Mouse (Mus musculus): ENCODE data around the gene Anks6. TPM values are rescaled to one million over a fixed set of nuclear protein-coding genes. Genes with fewer than 3 reads are reported as not detected.

Anks6 gene
- polyA plus RNA-seq, 1 experiment = 0.92 TPM

- Histone ChIP-seq H3K4me3 (replicated peaks; ENCODE audit: control insufficient read depth, low read depth, low read length) (no peak overlapping the region), H3K27ac (ENCODE audit: control insufficient read depth, insufficient read depth, low read depth, low read length, poor library complexity) (no peak overlapping the region), H3K4me1 (ENCODE audit: control insufficient read depth, insufficient read depth, low read length) (no peaks in the 10 kb centered on the region)
- 11% methylated on average over 29 of the region's 29 CpGs for WGBS
- TF ChIP-seq CTCF (IDR thresholded peaks at IDR 0.05; ENCODE audit: control insufficient read depth, insufficient read depth, low read length) = no peak
Observed at GRCm38 (mm10) chr4:46990281-46991015, 66.8 kb downstream of the Anks6 start.

GRCm38 (mm10) chr4:46989842-46990241 is 67.4 kb downstream of the Anks6 start:
- TF ChIP-seq CTCF (IDR thresholded peaks at IDR 0.05; ENCODE audit: control insufficient read depth, insufficient read depth, low read length) (no peak), POLR2A (IDR thresholded peaks at IDR 0.05; ENCODE audit: borderline replicate concordance, control insufficient read depth, low read depth, low read length) (no peak)
- Histone ChIP-seq H3K27ac (ENCODE audit: control insufficient read depth, insufficient read depth, low read depth, low read length, poor library complexity) (no peak overlapping the region), H3K4me1 (ENCODE audit: control insufficient read depth, insufficient read depth, low read length) (no peaks in the 10 kb centered on the region), H3K4me3 (replicated peaks; ENCODE audit: control insufficient read depth, low read depth, low read length) (no peak overlapping the region)
- 7% methylated on average over 17 of the region's 17 CpGs for WGBS

GRCm38 (mm10) chr4:46988824-46989223 is 68.4 kb downstream of the Anks6 start:
- 82% methylated on average over 4 of the region's 4 CpGs for WGBS
- TF ChIP-seq CTCF (IDR thresholded peaks at IDR 0.05; ENCODE audit: control insufficient read depth, insufficient read depth, low read length) (no peak), POLR2A (IDR thresholded peaks at IDR 0.05; ENCODE audit: borderline replicate concordance, control insufficient read depth, low read depth, low read length) (no peak)

GRCm38 (mm10) chr4:46988257-46988656 is 69.0 kb downstream of the Anks6 start:
- 64% methylated on average over 3 of the region's 3 CpGs for WGBS
- H3K4me1 ChIP-seq (ENCODE audit: control insufficient read depth, insufficient read depth, low read length) = no peaks in the 10 kb centered on the region
- no peak overlapping the region for H3K4me3 ChIP-seq (replicated peaks; ENCODE audit: control insufficient read depth, low read depth, low read length)
- TF ChIP-seq CTCF (IDR thresholded peaks at IDR 0.05; ENCODE audit: control insufficient read depth, insufficient read depth, low read length) (no peak), POLR2A (IDR thresholded peaks at IDR 0.05; ENCODE audit: borderline replicate concordance, control insufficient read depth, low read depth, low read length) (no peak)
- no peak overlapping the region for H3K27ac ChIP-seq (ENCODE audit: control insufficient read depth, insufficient read depth, low read depth, low read length, poor library complexity)

More at GRCm38 (mm10) chr4:46988824-46989223, 68.4 kb downstream of the Anks6 start:
- Histone ChIP-seq H3K27ac (ENCODE audit: control insufficient read depth, insufficient read depth, low read depth, low read length, poor library complexity) (no peak overlapping the region), H3K4me1 (ENCODE audit: control insufficient read depth, insufficient read depth, low read length) (no peaks in the 10 kb centered on the region), H3K4me3 (replicated peaks; ENCODE audit: control insufficient read depth, low read depth, low read length) (no peak overlapping the region)

GRCm38 (mm10) chr4:46987809-46988208 is 69.4 kb downstream of the Anks6 start:
- TF ChIP-seq POLR2A (IDR thresholded peaks at IDR 0.05; ENCODE audit: borderline replicate concordance, control insufficient read depth, low read depth, low read length) (no peak), CTCF (IDR thresholded peaks at IDR 0.05; ENCODE audit: control insufficient read depth, insufficient read depth, low read length) (no peak)
- no peak overlapping the region for H3K4me3 ChIP-seq (replicated peaks; ENCODE audit: control insufficient read depth, low read depth, low read length)
- WGBS = 76% methylated on average over 6 of the region's 6 CpGs
- no peaks in the 10 kb centered on the region for H3K4me1 ChIP-seq (ENCODE audit: control insufficient read depth, insufficient read depth, low read length)
- H3K27ac ChIP-seq (ENCODE audit: control insufficient read depth, insufficient read depth, low read depth, low read length, poor library complexity) = no peak overlapping the region

- H3K4me3 ChIP-seq (replicated peaks; ENCODE audit: control insufficient read depth, low read depth, low read length) = no peak overlapping the region
- TF ChIP-seq POLR2A (IDR thresholded peaks at IDR 0.05; ENCODE audit: borderline replicate concordance, control insufficient read depth, low read depth, low read length) (no peak), CTCF (IDR thresholded peaks at IDR 0.05; ENCODE audit: control insufficient read depth, insufficient read depth, low read length) (no peak)
- no peak overlapping the region for H3K27ac ChIP-seq (ENCODE audit: control insufficient read depth, insufficient read depth, low read depth, low read length, poor library complexity)
- H3K4me1 ChIP-seq (ENCODE audit: control insufficient read depth, insufficient read depth, low read length) = no peaks in the 10 kb centered on the region
Observed at GRCm38 (mm10) chr4:46986054-46986453, 71.2 kb downstream of the Anks6 start.

GRCm38 (mm10) chr4:46982912-46983311 is 74.3 kb downstream of the Anks6 start:
- no peaks in the 10 kb centered on the region for H3K4me1 ChIP-seq (ENCODE audit: control insufficient read depth, insufficient read depth, low read length)
- no peak for TF ChIP-seq POLR2A (IDR thresholded peaks at IDR 0.05; ENCODE audit: borderline replicate concordance, control insufficient read depth, low read depth, low read length)
- TF ChIP-seq CTCF (IDR thresholded peaks at IDR 0.05; ENCODE audit: control insufficient read depth, insufficient read depth, low read length) = no peak
- 62% methylated on average over 5 of the region's 5 CpGs for WGBS
- H3K4me3 ChIP-seq (replicated peaks; ENCODE audit: control insufficient read depth, low read depth, low read length) = no peak overlapping the region
- H3K27ac ChIP-seq (ENCODE audit: control insufficient read depth, insufficient read depth, low read depth, low read length, poor library complexity) = no peak overlapping the region

- Histone ChIP-seq H3K4me3 (replicated peaks; ENCODE audit: control insufficient read depth, low read depth, low read length) (no peak overlapping the region), H3K4me1 (ENCODE audit: control insufficient read depth, insufficient read depth, low read length) (no peaks in the 10 kb centered on the region), H3K27ac (ENCODE audit: control insufficient read depth, insufficient read depth, low read depth, low read length, poor library complexity) (no peak overlapping the region)
- TF ChIP-seq POLR2A (IDR thresholded peaks at IDR 0.05; ENCODE audit: borderline replicate concordance, control insufficient read depth, low read depth, low read length) (no peak), CTCF (IDR thresholded peaks at IDR 0.05; ENCODE audit: control insufficient read depth, insufficient read depth, low read length) (no peak)
- WGBS = 76% methylated on average over 4 of the region's 4 CpGs
Observed at GRCm38 (mm10) chr4:46982094-46982493, 75.1 kb downstream of the Anks6 start.

GRCm38 (mm10) chr4:46978371-46978770 is 78.9 kb downstream of the Anks6 start:
- Histone ChIP-seq H3K4me3 (replicated peaks; ENCODE audit: control insufficient read depth, low read depth, low read length) (no peak overlapping the region), H3K27ac (ENCODE audit: control insufficient read depth, insufficient read depth, low read depth, low read length, poor library complexity) (no peak overlapping the region), H3K4me1 (ENCODE audit: control insufficient read depth, insufficient read depth, low read length) (no peaks in the 10 kb centered on the region)
- peak; percentile 37; the same call in 1 of the 2 replicates for TF ChIP-seq CTCF (IDR thresholded peaks at IDR 0.05; ENCODE audit: control insufficient read depth, insufficient read depth, low read length)
- no peak for TF ChIP-seq POLR2A (IDR thresholded peaks at IDR 0.05; ENCODE audit: borderline replicate concordance, control insufficient read depth, low read depth, low read length)
- WGBS = 75% methylated on average over 6 of the region's 6 CpGs
